Mouse (Mus musculus) layer of hippocampus, postnatal 10 days (tissue): Measurements from ENCODE around the gene Vmn1r56. TPM values are rescaled to one million over a fixed set of nuclear protein-coding genes. Genes with fewer than 3 reads are reported as not detected.
"Not testable (repeated sequence)": the region's sequence is repeated elsewhere in the genome, so short reads cannot be mapped to it uniquely, and the experiment has no call there.

ENCODE experiments used
- DNase-seq, 2 experiments: peaks; one replicate each; pipeline ENCODE4 v3.0.0; 2021; ENCODE audit warnings: low spot score in 2 of 2
- long read RNA-seq: library from polyadenylated mRNA; stranded (forward); transcript quantifications from one replicate; pipeline ENCODE4 v2.0.0, GENCODE M21; 2023
- total RNA-seq, 2 experiments: library from RNA; stranded (reverse); gene quantifications; 2 replicates each; pipeline ENCODE4 v1.2.3; 2021

Gene Vmn1r56
- not detected for total RNA-seq
- long read RNA-seq = 0 reads

GRCm38 (mm10) chr7:5196647-5197046 lies at the start of gene Vmn1r56:
TSS of gene Vmn1r56 (minus strand) at chr7:5196747.
- not testable (repeated sequence) for DNase-seq

- not testable (repeated sequence) for DNase-seq
Observed at GRCm38 (mm10) chr7:5218193-5218592, 21.6 kb upstream of the Vmn1r56 start, which contains the start of gene Vmn1r57. TSS of gene Vmn1r57 (plus strand) at chr7:5218493.

GRCm38 (mm10) chr7:5149570-5149969 lies 47.0 kb downstream of the Vmn1r56 start, which contains the start of gene Vmn1r55:
TSS of gene Vmn1r55 (minus strand) at chr7:5149670.
- DNase-seq = not testable (repeated sequence)

Other genes starting within 250 kb of the Vmn1r56 start
- gene Sbk2, start 232.3 kb downstream of the Vmn1r56 start, total RNA-seq = not detected
- under 1 TPM; 0.40 to 0.57 TPM for gene Sbk3, start 225.6 kb downstream of the Vmn1r56 start, total RNA-seq
- 10 to 100 TPM; 38.2 to 46.0 TPM for gene Zfp579, start 200.6 kb downstream of the Vmn1r56 start, total RNA-seq
- gene Zfp524, start 182.3 kb downstream of the Vmn1r56 start, total RNA-seq = 1 to 10 TPM; 4.5 TPM
- 10 to 100 TPM; 22.2 to 23.4 TPM for gene Fiz1, start 182.1 kb downstream of the Vmn1r56 start, total RNA-seq
- gene Gm44973, start 181.3 kb downstream of the Vmn1r56 start, total RNA-seq = not detected
- 10 to 100 TPM; 36.4 TPM for gene Zfp865, start 176.4 kb downstream of the Vmn1r56 start, total RNA-seq
- gene Ccdc106, start 176.2 kb downstream of the Vmn1r56 start, total RNA-seq = 10 to 100 TPM; 59.9 to 60.2 TPM
- gene 4632433K11Rik, start 162.6 kb downstream of the Vmn1r56 start, total RNA-seq = not detected
- 1 to 10 TPM; 5.4 to 5.8 TPM for gene Zfp784, start 158.3 kb downstream of the Vmn1r56 start, total RNA-seq
- 10 to 100 TPM; 74.9 to 80.4 TPM for gene Zfp580, start 145.2 kb downstream of the Vmn1r56 start, total RNA-seq
- gene U2af2, start 134.6 kb downstream of the Vmn1r56 start, total RNA-seq = 100 to 1,000 TPM; 174 to 184 TPM
- gene Epn1, start 116.5 kb downstream of the Vmn1r56 start, total RNA-seq = 100 to 1,000 TPM; 402 to 408 TPM
- gene Rfpl4, start 79.8 kb downstream of the Vmn1r56 start, total RNA-seq = not detected
- not detected for gene Rasl2-9, start 70.8 kb downstream of the Vmn1r56 start, total RNA-seq
- gene Vmn1r55, start 47.1 kb downstream of the Vmn1r56 start, total RNA-seq = not detected
- gene Vmn1r57, start 21.7 kb upstream of the Vmn1r56 start, total RNA-seq = not detected
- not detected for gene Gm5065, start 153.8 kb upstream of the Vmn1r56 start, total RNA-seq
- gene Nlrp2, start 154.3 kb upstream of the Vmn1r56 start, total RNA-seq = not detected
- not detected for gene Vmn1r58, start 216.6 kb upstream of the Vmn1r56 start, total RNA-seq